In the genomic region with DNA sequence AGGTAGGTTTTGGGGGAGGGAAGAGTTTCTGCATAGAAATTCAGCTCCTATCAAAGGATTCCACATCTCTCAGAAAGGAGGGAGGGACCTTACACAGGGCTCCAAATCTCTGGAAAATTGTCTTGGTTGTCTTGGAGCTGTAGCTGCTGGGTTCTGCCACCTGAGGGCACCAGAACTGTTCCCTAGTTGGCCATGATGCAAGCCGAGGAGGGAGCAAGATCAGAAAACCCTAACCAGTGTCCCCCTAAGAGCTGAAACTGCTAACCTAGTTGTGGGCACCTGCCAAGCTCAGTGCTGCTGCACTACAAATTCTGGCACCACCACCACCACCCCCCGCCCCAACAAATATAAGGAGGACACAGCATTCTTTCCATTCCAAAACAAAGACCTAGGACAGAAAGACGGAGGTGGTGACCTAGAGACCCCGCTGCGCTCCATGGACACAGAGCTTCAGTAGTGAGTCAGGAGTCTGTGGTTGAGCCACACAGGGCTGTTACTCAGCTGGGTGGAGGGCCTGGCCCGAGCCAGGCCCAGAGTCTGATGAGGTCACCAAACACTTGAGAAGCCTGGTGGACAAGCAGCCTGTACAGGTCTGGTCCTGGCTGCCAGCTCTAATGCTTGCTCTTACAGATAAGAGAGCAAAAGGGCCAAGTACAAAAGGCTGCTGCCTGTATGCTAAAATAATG, we compare ENCODE assay signal across 8 mouse cellular contexts. TPM values are rescaled to one million over a fixed set of nuclear protein-coding genes. Genes with fewer than 3 reads are reported as not detected.
DNase-seq lines count a peak whose midpoint lies in the region; ATAC-seq and TF ChIP-seq lines count a peak whose summit lies in the region.

No protein-coding gene starts in this region.

- H3K9ac ChIP-seq in ES-E14 (ENCODE audit: insufficient read depth, low read depth, low read length, poor library complexity, severe bottlenecking), result peak overlapping the region; percentile 35; the same call in 1 of the 2 replicates
- peak overlapping the region; percentile 45 for H3K9ac ChIP-seq in heart, embryonic 14.5 days (ENCODE audit: low read length)
- no peak overlapping the region for H3K9ac ChIP-seq in kidney, embryonic 16.5 days (replicated peaks; ENCODE audit: low read length)
- H3K9ac ChIP-seq in limb, embryonic 15.5 days, result no peak overlapping the region

- H3K36me3 ChIP-seq in ES-E14 (ENCODE audit: control insufficient read depth, insufficient read depth, low read length, poor library complexity, severe bottlenecking), result peaks cover 51% of the 10 kb centered on the region
- peaks cover 97% of the 10 kb centered on the region for H3K36me3 ChIP-seq in forebrain, embryonic 10.5 days (replicated peaks)
- H3K36me3 ChIP-seq in heart, embryonic 14.5 days (ENCODE audit: control insufficient read depth, insufficient read depth, low read length), result peaks cover 90% of the 10 kb centered on the region
- H3K36me3 ChIP-seq in kidney, embryonic 16.5 days (ENCODE audit: insufficient read depth, low read length), result peaks cover 55% of the 10 kb centered on the region
- peaks cover 57% of the 10 kb centered on the region for H3K36me3 ChIP-seq in limb, embryonic 15.5 days

- no peaks in the 10 kb centered on the region for H3K27me3 ChIP-seq in forebrain, embryonic 10.5 days (ENCODE audit: poor library complexity, severe bottlenecking)
- H3K27me3 ChIP-seq in heart, embryonic 14.5 days (ENCODE audit: control insufficient read depth, insufficient read depth, low read length), result no peaks in the 10 kb centered on the region
- H3K27me3 ChIP-seq in kidney, embryonic 16.5 days (ENCODE audit: insufficient read depth, low read length), result no peaks in the 10 kb centered on the region
- no peaks in the 10 kb centered on the region for H3K27me3 ChIP-seq in limb, embryonic 15.5 days

- peak; percentile 86 for ATAC-seq in heart, embryonic 14.5 days (ENCODE audit: insufficient number of reproducible peaks, insufficient read depth, low FRiP score, low read depth)
- ATAC-seq in kidney, embryonic 16.5 days (ENCODE audit: low FRiP score, low TSS enrichment), result peak; percentile 57; the same call in 1 of the 2 replicates
- ATAC-seq in limb, embryonic 15.5 days (ENCODE audit: insufficient number of reproducible peaks, low FRiP score, low TSS enrichment, low read depth), result peak; percentile 57; the same call in 1 of the 2 replicates

- H3K9me3 ChIP-seq in ES-E14 (ENCODE audit: control insufficient read depth, insufficient read depth, low read depth, low read length), result no peaks in the 10 kb centered on the region
- no peaks in the 10 kb centered on the region for H3K9me3 ChIP-seq in forebrain, embryonic 10.5 days
- no peaks in the 10 kb centered on the region for H3K9me3 ChIP-seq in heart, embryonic 14.5 days (ENCODE audit: control insufficient read depth, low read length)
- no peaks in the 10 kb centered on the region for H3K9me3 ChIP-seq in kidney, embryonic 16.5 days (ENCODE audit: low read length)
- no peaks in the 10 kb centered on the region for H3K9me3 ChIP-seq in limb, embryonic 15.5 days

- peak overlapping the region; percentile 34 for H3K4me2 ChIP-seq in heart, embryonic 14.5 days (ENCODE audit: low read length)
- H3K4me2 ChIP-seq in kidney, embryonic 16.5 days (replicated peaks; ENCODE audit: low read depth, low read length), result no peak overlapping the region
- H3K4me2 ChIP-seq in limb, embryonic 15.5 days, result no peak overlapping the region

- no peak for TF ChIP-seq POLR2A in bone marrow, adult 2 months (IDR thresholded peaks at IDR 0.05; ENCODE audit: borderline replicate concordance, control insufficient read depth, low read depth, low read length)

- in situ Hi-C loops in ES-E14 (cut with MboI; ENCODE audit: low sequenced_read_pairs in 2 of 2, unreplicated experiment in 2 of 2), result no loop called here

- no peak overlapping the region for H3K27ac ChIP-seq in ES-E14 (ENCODE audit: insufficient read depth, low read depth, low read length, poor library complexity, severe bottlenecking)
- H3K27ac ChIP-seq in bone marrow, adult 2 months (ENCODE audit: control insufficient read depth, insufficient read depth, low read depth, low read length, poor library complexity), result no peak overlapping the region
- peak overlapping the region; percentile 45; the same call in 1 of the 2 replicates for H3K27ac ChIP-seq in forebrain, embryonic 10.5 days
- peak overlapping the region; percentile 92 to 94 for H3K27ac ChIP-seq in heart, embryonic 14.5 days (replicated peaks in 1 of 2; ENCODE audit: control insufficient read depth in 1 of 2, insufficient read depth in 1 of 2, low read depth in 2 of 2, low read length in 2 of 2)
- no peak overlapping the region for H3K27ac ChIP-seq in kidney, embryonic 16.5 days (ENCODE audit: low read length)
- peak overlapping the region; percentile 80 for H3K27ac ChIP-seq in limb, embryonic 15.5 days

- WGBS in bone marrow, adult 2 months, result 72% methylated on average over 6 of the region's 6 CpGs
- 63% methylated on average over 6 of the region's 6 CpGs for WGBS in forebrain, embryonic 10.5 days
- 11% methylated on average over 6 of the region's 6 CpGs for WGBS in heart, embryonic 14.5 days
- 54% methylated on average over 6 of the region's 6 CpGs for WGBS in kidney, embryonic 16.5 days
- 51% methylated on average over 6 of the region's 6 CpGs for WGBS in limb, embryonic 15.5 days

- H3K4me3 ChIP-seq in ES-E14 (ENCODE audit: insufficient read depth in 1 of 2, low read depth in 1 of 2, low read length in 2 of 2, poor library complexity in 1 of 2, severe bottlenecking in 1 of 2), result no peak overlapping the region
- no peak overlapping the region for H3K4me3 ChIP-seq in bone marrow, adult 2 months (replicated peaks; ENCODE audit: control insufficient read depth, low read depth, low read length)
- no peak overlapping the region for H3K4me3 ChIP-seq in forebrain, embryonic 10.5 days
- no peak overlapping the region for H3K4me3 ChIP-seq in heart, embryonic 14.5 days (ENCODE audit: control insufficient read depth in 1 of 2, insufficient read depth in 1 of 2, low read depth in 1 of 2, low read length in 2 of 2)
- H3K4me3 ChIP-seq in kidney, embryonic 16.5 days (ENCODE audit: low read length), result no peak overlapping the region
- H3K4me3 ChIP-seq in limb, embryonic 15.5 days, result no peak overlapping the region

- H3K4me1 ChIP-seq in ES-E14 (ENCODE audit: control insufficient read depth in 2 of 2, insufficient read depth in 2 of 2, low read length in 2 of 2, poor library complexity in 1 of 2), result peaks cover 0 to 10% of the 10 kb centered on the region in 2 experiments; a peak in 1 of 4 replicates
- H3K4me1 ChIP-seq in bone marrow, adult 2 months (ENCODE audit: control insufficient read depth, insufficient read depth, low read length), result no peaks in the 10 kb centered on the region; the same call in 1 of the 2 replicates
- peaks cover 11% of the 10 kb centered on the region for H3K4me1 ChIP-seq in forebrain, embryonic 10.5 days
- H3K4me1 ChIP-seq in heart, embryonic 14.5 days (ENCODE audit: control insufficient read depth in 2 of 2, insufficient read depth in 2 of 2, low read length in 2 of 2), result peaks cover 45 to 50% of the 10 kb centered on the region in 2 experiments
- H3K4me1 ChIP-seq in kidney, embryonic 16.5 days (ENCODE audit: insufficient read depth, low read length), result peaks cover 5% of the 10 kb centered on the region; the same call in 1 of the 2 replicates
- peaks cover 54% of the 10 kb centered on the region for H3K4me1 ChIP-seq in limb, embryonic 15.5 days

- peak; percentile 61 for DNase-seq in ES-E14 (ENCODE audit: low read depth, low spot score)
- peak; percentile 43 for DNase-seq in forebrain, embryonic 10.5 days (ENCODE audit: extremely low spot score, low spot score)
- DNase-seq in ovary, postnatal 14 days (ENCODE audit: low spot score), result peak; percentile 51
- no peak for DNase-seq in c-Kit-positive CD71-positive TER-119-positive erythroid progenitor cells, embryonic 14.5 days (ENCODE audit: low spot score)

- peak; percentile 60 for TF ChIP-seq CTCF in bone marrow, adult 2 months (IDR thresholded peaks at IDR 0.05; ENCODE audit: control insufficient read depth, insufficient read depth, low read length)

TF ChIP-seq in ES-E14, 5 proteins besides CTCF, POLR2A, EP300 and RAD21:
- TF ChIP-seq HCFC1 (IDR thresholded peaks at IDR 0.05; ENCODE audit: borderline replicate concordance, insufficient read depth, low read length) (no peak), ZC3H11A (IDR thresholded peaks at IDR 0.05; ENCODE audit: borderline replicate concordance, low read depth, low read length) (peak; percentile 52; the same call in 1 of the 2 replicates), CHD2 (IDR thresholded peaks at IDR 0.05; ENCODE audit: low read depth, low read length) (no peak), ZNF384 (IDR thresholded peaks at IDR 0.05; ENCODE audit: low read depth, low read length) (no peak), MAFK (IDR thresholded peaks at IDR 0.05; ENCODE audit: insufficient read depth, low read depth, low read length) (no peak)
TF ChIP-seq in ES-E14: peak in this region for 1.

RNA-seq across cellular contexts. Expression of gene Xpnpep1, which starts 31.9 kb away (rescaled TPM):
- total RNA-seq in ES-E14 (2012; rRNA removed), result 190 and 210 TPM in 2 replicates
- polyA plus RNA-seq in bone marrow, adult 2 months (2011; ENCODE audit: insufficient read depth, insufficient read length, low replicate concordance, missing spikeins), result 38.8 and 45.4 TPM in 2 replicates
- 156 TPM in 2 replicates for polyA plus RNA-seq in forebrain, embryonic 10.5 days (2016; fragmentation: Nextera tagmentation; extraction: Ambion mirVana)
- 151 and 159 TPM in 2 replicates for polyA plus RNA-seq in heart, embryonic 14.5 days (2014; fragmentation: Nextera tagmentation; extraction: Ambion mirVana)
- 166 and 167 TPM in 2 replicates for polyA plus RNA-seq in kidney, embryonic 16.5 days (2015; fragmentation: Nextera tagmentation; extraction: Ambion mirVana)
- 144 and 161 TPM in 2 replicates for polyA plus RNA-seq in limb, embryonic 15.5 days (2015; fragmentation: Nextera tagmentation; extraction: Ambion mirVana)

Comparison
In these comparisons a context has a peak if more than half of its experiments do, and no peak if none do; other contexts are left out.
1. H3K27ac ChIP-seq: peak in forebrain, embryonic 10.5 days (single experiment), heart, embryonic 14.5 days (2 of 2) and limb, embryonic 15.5 days (single experiment); none in ES-E14 (single experiment), bone marrow, adult 2 months (single experiment) and kidney, embryonic 16.5 days (single experiment).
2. H3K9ac ChIP-seq: peak in ES-E14 (single experiment) and heart, embryonic 14.5 days (single experiment); none in kidney, embryonic 16.5 days (single experiment) and limb, embryonic 15.5 days (single experiment).
3. Peak in every context shown above with its lines, with median percentiles within 50 percentile points of each other: ATAC-seq.